Mouse (Mus musculus): ENCODE results near the gene Lims1. TPM values are rescaled to one million over a fixed set of nuclear protein-coding genes. Genes with fewer than 3 reads are reported as not detected.

Lims1 gene
- total RNA-seq, 2 experiments from 2014 or later = 142 to 163 TPM

DNA sequence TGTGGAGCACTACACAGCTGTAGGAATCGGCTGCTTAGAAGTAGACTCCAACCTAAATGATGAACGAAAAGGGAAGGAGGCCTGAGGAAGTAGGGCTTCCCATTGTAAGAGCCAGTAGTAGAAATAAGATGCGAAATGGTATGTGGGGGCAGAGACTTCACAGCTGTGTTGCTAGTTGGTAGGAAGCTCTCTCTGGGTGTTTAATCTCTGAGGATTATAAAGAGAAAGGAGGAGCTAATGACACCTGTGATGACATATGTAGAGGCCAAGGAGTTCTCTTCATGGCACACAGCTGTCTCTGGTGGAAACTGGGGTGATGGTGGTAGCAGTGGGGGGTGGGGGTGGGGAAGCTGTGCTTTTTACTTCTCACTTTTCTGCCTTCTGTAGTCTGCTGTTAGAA is 27.3 kb downstream of the Lims1 start:
- DNase-seq = no peak

- no peak for DNase-seq
These were observed 28.4 kb downstream of the Lims1 start for GRCm38 (mm10) chr10:58351670-58352069.

DNA sequence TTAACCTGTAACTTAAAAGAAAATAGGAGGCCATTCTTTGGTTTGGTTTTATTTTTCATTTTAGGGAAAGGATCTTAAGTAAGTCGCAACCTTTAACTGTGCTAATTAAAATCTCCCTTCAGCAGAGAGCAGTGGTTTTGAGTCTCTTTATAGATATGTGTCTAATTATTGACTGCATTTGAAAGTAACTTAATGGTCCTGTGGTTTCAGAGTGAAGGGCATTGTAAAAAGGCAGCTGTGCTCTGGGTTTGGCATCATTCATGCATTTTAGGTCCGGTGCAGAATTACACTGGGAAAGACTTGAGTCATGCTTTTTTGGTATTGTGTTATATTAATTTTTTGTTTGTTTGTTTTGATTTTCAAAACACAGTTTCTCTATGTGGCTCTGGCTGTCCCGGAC is 29.1 kb downstream of the Lims1 start:
- no peak for DNase-seq

DNA sequence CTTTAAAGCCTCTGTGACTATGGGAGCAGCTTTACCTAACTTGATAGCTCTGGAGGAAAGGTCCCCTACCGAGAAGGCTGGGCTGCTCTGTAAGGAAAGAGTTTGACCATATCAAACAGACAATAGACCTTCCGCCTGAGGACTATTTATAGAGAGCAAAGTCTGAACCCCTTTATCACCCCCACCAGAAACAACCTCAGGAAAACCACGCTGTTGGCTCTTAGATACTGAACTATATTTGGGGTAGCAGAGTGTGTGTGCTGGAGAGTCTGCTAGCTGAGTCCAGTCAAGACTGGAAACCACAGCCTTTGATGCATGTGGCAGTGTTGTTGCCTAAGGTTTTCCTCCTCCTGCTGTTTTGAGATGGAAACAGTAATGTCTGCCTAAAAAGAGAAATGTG is 31.3 kb downstream of the Lims1 start:
- DNase-seq = peak; percentile 40 to 43

- DNase-seq = no peak
These were observed 33.2 kb downstream of the Lims1 start for GRCm38 (mm10) chr10:58356460-58356859.

DNA sequence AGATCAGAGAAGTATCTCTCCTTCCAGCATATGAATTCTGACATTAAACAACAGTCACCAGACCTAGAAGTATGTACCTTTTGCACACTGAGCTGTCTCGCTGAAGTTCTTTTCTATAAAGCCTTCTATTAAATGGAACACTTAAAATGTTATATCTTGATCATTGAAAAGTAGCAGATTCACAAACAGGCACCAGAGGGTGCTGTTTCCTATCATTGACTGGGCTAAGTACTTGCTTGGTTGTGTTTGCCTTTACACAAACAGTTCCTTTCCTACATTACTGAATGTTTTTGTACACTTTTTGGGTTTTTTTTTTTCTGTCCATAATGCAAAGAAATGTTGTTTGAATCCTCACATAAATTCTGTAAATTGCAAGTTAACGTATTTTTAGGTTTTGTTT is 35.9 kb downstream of the Lims1 start:
- peak; percentile 49 to 67 for DNase-seq

DNA sequence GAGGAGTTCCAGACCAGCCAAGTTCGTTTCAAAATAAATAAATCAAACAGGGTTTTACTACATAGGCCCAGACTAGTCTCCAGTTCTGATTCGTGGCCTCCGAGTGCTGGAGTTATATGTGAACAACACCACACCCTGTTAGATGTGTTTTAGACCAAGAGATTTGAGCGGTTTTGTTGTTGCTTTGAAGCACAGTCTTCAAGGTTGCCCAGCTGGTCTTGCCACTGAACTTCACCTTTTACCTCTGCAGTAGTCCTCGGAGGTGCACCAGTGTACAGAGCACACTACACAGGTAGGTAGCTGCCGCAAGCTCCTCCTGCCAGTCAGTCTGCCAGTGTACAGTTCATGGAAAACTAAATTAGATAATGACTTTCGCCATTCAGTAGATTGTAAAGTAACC is 36.7 kb downstream of the Lims1 start:
- no peak for DNase-seq

DNA sequence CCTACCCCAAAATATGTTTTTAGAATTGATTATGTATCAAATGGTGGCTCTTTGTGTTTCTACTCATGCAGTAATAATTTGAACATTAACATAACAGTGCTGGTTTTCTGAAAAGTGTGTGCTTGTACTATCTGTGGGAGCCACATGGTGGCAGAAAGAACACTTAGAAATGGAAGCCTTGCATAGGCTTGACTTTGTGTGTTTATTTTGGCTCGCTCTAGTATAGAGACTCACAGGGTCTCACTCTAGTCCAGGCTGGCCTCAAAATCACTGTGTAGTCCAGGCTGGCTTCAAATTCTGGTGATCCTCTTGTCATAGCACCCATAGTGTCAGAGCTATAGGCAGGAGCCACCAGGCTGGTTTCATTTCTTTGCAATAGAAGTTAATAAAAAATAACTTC is 39.5 kb downstream of the Lims1 start:
- DNase-seq = peak in 1 of 2 experiments; percentile 51

DNA sequence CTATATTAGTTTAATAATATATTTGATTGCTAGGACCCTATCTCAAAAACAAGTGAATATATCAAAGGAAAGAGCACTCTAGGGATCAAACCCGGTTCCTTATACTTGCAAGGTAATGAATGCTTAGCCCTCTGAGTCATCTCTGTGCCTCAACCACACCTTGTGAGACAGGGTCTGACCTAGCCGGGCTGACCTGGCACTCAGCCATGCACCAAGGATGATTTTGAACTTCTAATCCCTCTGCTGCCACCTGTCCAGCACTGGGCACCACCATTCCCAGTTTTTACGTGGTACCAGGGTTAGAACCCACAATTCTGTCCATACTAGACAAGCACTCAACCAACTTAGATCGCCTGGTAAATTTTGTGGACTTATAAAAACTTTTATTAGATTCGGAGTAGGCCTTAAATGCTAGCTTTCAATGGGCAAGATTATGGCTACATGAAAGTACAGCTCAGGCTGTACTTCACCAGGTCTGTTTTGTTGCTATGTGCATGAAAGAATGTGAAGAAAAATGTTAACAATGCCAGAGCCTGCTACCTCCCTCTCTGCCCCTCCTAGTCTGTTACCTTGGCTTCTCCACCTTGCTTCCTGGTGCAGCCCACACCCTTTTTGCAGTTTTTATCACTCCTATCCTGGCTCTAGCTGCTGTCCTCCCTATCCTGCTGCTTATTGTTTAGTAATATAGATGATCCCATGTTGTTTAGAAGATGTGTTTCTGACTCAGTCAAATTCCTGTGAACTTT is 41.7 kb downstream of the Lims1 start:
- no peak for DNase-seq

GRCm38 (mm10) chr10:58368791-58369706 is 45.8 kb downstream of the Lims1 start:
- DNase-seq = no peak

- DNase-seq = no peak
These were observed 46.4 kb downstream of the Lims1 start for GRCm38 (mm10) chr10:58369707-58370093.

DNA sequence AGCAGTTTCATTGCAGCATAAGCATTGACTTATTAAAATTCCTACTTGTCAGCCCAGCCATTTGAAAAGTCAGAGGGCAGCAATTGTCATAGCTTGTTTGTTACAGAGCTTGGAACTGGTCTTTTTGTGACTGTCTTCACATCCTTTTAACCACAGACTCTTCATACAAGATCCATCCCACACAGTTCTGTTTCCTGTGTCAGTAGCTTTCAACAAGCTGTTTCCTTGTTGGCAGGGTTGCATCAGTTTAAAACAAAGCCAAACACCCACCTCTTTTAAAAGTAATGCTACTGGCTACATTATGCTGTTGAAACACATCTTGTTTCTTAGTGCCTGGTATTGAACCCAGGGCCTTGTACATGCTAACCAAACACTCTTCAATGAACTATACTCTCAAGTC is 46.9 kb downstream of the Lims1 start:
- peak in 1 of 2 experiments; percentile 39 for DNase-seq

DNA sequence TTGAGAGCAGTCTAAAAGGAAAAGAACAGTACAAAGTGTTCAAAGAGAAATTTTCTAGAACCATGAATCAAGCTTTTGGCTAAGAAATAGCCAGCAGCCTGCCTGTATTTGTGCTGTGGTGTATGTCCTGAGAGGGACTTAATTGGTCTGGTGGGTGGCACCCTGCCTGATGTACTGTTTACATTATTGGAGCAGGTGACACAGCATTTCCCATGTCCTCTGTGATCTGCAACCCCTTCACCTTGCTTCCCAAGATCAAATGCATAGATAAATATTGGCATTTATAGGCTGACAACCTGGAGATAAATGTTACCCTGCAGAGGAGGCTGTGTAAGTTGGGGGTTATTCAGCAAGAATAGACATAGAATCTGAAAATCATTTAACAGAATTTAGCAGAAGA is 47.3 kb downstream of the Lims1 start:
- DNase-seq = no peak

- no peak for DNase-seq
These were observed 48.1 kb downstream of the Lims1 start for GRCm38 (mm10) chr10:58371279-58371842.

DNA sequence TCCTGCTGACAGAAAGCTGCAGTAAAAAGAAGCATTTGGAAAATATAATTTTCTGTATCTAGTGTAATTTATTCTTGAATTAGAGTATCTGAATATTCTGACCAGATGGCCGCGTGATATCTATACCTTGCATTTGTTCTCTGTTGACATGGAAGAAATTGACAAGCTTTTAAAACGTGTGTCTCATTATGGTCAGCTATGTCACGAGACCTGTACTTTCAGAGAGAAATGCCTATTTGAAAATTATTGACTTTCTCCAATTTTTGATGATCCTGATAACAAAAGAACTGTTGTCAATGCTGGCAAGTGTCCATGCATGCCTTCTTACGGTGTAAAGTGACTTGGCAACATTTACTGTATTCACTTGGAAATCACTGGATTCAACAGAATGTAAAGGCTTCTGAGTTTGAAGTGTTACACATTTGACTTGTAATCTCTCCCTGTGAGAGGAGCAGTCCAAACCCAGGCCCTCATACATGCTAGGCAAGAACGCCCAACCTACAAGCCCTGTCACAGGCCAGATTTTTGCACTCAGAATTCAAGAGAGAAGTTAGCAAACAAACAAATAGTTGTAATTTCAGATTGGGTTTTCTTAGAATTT is 49.3 kb downstream of the Lims1 start:
- DNase-seq = no peak

- DNase-seq = no peak
These were observed 50.6 kb downstream of the Lims1 start for GRCm38 (mm10) chr10:58373829-58374228.

GRCm38 (mm10) chr10:58377592-58378197 is 54.4 kb downstream of the Lims1 start:
- peak in 1 of 2 experiments; percentile 58 for DNase-seq

DNA sequence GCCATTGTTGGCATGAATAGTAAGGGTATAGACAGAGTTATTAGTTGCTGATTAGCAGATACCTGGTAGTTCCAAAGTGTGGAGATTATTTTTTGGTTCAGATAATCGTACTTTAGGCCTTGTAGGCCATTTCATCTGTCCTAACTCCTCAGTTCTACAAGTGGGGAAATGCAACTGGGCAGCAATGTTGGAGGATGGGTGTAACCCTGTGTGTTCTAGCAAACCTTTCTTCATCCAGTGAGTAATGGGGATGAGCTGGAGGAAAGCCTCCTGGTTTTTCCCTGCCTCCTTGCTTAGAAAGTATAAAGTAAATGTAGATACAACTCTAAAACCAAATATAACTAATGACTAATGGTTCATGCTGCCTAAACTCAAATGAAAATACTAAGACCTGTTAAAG is 55.1 kb downstream of the Lims1 start:
- DNase-seq = no peak

- DNase-seq = no peak
These were observed 56.4 kb downstream of the Lims1 start for GRCm38 (mm10) chr10:58379699-58380098.

GRCm38 (mm10) chr10:58381904-58382303 is 58.6 kb downstream of the Lims1 start:
- no peak for DNase-seq

DNA sequence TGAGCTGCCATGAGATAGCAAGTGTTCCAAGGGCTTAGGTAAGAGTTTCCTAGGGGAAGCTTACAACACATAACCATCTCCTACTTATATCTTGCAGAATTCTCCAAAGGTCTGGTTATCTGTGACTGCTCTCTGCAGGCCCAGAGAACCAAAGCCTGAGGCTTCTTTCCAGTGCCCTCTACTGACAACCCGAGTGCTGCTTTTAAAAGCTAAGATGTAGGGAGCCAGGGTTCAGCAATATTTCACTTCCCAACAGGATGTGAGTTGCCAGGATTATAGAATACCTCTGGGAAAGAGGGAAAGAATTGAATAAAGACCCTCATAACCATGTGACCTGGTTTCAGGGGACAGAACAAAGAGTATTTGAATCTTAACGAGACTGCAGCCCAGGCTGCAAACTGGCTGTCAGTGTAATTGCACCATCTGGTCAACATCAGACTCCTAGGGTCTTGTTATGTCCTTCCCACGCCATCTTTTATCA is 59.4 kb downstream of the Lims1 start:
- DNase-seq = no peak

- peak; percentile 55 to 70 for DNase-seq
These were observed 60.0 kb downstream of the Lims1 start for GRCm38 (mm10) chr10:58383282-58383681.

Measured in heart, adult 18-20 months (tissue).